Comparison of ENCODE assay signal across 8 mouse cellular contexts in the genomic region with DNA sequence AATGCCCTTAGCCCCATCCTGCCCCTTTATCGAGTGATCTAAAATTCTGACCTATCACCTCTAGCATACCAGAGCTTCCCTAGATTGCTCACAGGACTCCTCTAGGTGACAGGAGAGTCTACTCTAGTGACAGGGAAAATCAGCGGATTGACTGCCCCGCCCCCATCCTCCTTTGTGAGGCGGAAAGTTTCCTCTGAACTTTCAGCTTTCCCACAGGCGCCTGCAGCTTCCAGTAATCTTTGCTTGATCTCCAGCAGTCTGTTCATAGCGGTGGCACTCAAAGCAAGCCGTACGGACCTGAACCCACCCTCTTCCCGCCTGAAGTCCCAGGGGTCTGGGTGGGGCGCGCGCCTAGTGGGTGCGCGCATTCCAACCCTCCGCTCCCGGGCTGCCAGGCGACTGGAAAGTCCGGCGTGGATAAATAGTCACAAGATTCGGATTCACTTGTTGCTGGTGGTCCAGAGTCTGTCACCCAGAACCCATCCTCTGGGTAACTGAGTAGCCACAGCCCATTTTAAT. TPM values are rescaled to one million over a fixed set of nuclear protein-coding genes. Genes with fewer than 3 reads are reported as not detected.
A peak's percentile ranks its signal among the peaks of the same experiment; 100 is the strongest.
DNase-seq lines count a peak whose midpoint lies in the region; ATAC-seq lines count a peak whose summit lies in the region.

No protein-coding gene starts in this region.

- H3K4me1 ChIP-seq in forebrain, embryonic 14.5 days (ENCODE audit: control insufficient read depth, insufficient read depth, low read length): peaks cover 6% of the 10 kb centered on the region
- peaks cover 7% of the 10 kb centered on the region for H3K4me1 ChIP-seq in limb, embryonic 11.5 days (ENCODE audit: control insufficient read depth, insufficient read depth, low read length)
- peaks cover 26% of the 10 kb centered on the region for H3K4me1 ChIP-seq in midbrain, embryonic 13.5 days (replicated peaks)

- no peaks in the 10 kb centered on the region for H3K27me3 ChIP-seq in forebrain, embryonic 14.5 days (replicated peaks; ENCODE audit: control insufficient read depth, insufficient read depth, low read length)
- H3K27me3 ChIP-seq in limb, embryonic 11.5 days (ENCODE audit: control insufficient read depth, insufficient read depth, low read length): no peaks in the 10 kb centered on the region
- H3K27me3 ChIP-seq in midbrain, embryonic 13.5 days: no peaks in the 10 kb centered on the region

- WGBS in forebrain, embryonic 14.5 days: under 1% methylated on average over 20 of the region's 20 CpGs
- under 1% methylated on average over 20 of the region's 20 CpGs for WGBS in limb, embryonic 11.5 days
- WGBS in midbrain, embryonic 13.5 days: under 1% methylated on average over 20 of the region's 20 CpGs

- ATAC-seq in forebrain, embryonic 14.5 days: peak; percentile 58
- ATAC-seq in limb, embryonic 11.5 days (ENCODE audit: insufficient number of reproducible peaks, low FRiP score, low TSS enrichment, low read depth): no peak
- peak; percentile 67 for ATAC-seq in midbrain, embryonic 13.5 days

- H3K4me3 ChIP-seq in forebrain, embryonic 14.5 days (ENCODE audit: low read depth, low read length): peak overlapping the region; percentile 35
- H3K4me3 ChIP-seq in limb, embryonic 11.5 days (ENCODE audit: low read depth, low read length): peak overlapping the region; percentile 31
- peak overlapping the region; percentile 40 for H3K4me3 ChIP-seq in midbrain, embryonic 13.5 days (replicated peaks)

- H3K9ac ChIP-seq in forebrain, embryonic 14.5 days (ENCODE audit: low read length): peak overlapping the region; percentile 54
- H3K9ac ChIP-seq in limb, embryonic 11.5 days (ENCODE audit: low read length): peak overlapping the region; percentile 28
- H3K9ac ChIP-seq in midbrain, embryonic 13.5 days (replicated peaks): 0 out of 2 replicates have a peak overlapping the region, but pooled peaks have one; percentile 40

- H3K9me3 ChIP-seq in forebrain, embryonic 14.5 days (replicated peaks; ENCODE audit: control insufficient read depth, low read length): no peaks in the 10 kb centered on the region
- no peaks in the 10 kb centered on the region for H3K9me3 ChIP-seq in limb, embryonic 11.5 days (ENCODE audit: control insufficient read depth, low read length)
- H3K9me3 ChIP-seq in midbrain, embryonic 13.5 days: no peaks in the 10 kb centered on the region

- peak overlapping the region; percentile 50; the same call in 1 of the 2 replicates for H3K27ac ChIP-seq in forebrain, embryonic 14.5 days (ENCODE audit: low read depth, low read length)
- peak overlapping the region; percentile 67 for H3K27ac ChIP-seq in limb, embryonic 11.5 days (replicated peaks; ENCODE audit: low read depth, low read length)
- peak overlapping the region; percentile 16; the same call in 1 of the 2 replicates for H3K27ac ChIP-seq in midbrain, embryonic 13.5 days

- H3K36me3 ChIP-seq in forebrain, embryonic 14.5 days (ENCODE audit: control insufficient read depth, insufficient read depth, low read length): peaks cover 6% of the 10 kb centered on the region; the same call in 1 of the 2 replicates
- peaks cover 6% of the 10 kb centered on the region; the same call in 1 of the 2 replicates for H3K36me3 ChIP-seq in limb, embryonic 11.5 days (ENCODE audit: control insufficient read depth, insufficient read depth, low read length)
- no peaks in the 10 kb centered on the region for H3K36me3 ChIP-seq in midbrain, embryonic 13.5 days

- DNase-seq in ES-CJ7 (ENCODE audit: low read depth, low spot score): peak; percentile 88
- peak; percentile 83 to 95 for DNase-seq in adrenal gland, adult (ENCODE audit: inconsistent age in 2 of 2, low spot score in 1 of 2)
- peak; percentile 78 for DNase-seq in forebrain, embryonic 14.5 days (ENCODE audit: low spot score)
- peak; percentile 91 for DNase-seq in heart, postnatal 4 days
- DNase-seq in limb, embryonic 11.5 days (ENCODE audit: low spot score): peak; percentile 90
- DNase-seq in urinary bladder, postnatal 14 days (ENCODE audit: low spot score): peak; percentile 81
- DNase-seq in left cerebral cortex, adult 9 months (ENCODE audit: low spot score in 2 of 2): no peak

- H3K4me2 ChIP-seq in forebrain, embryonic 14.5 days (ENCODE audit: low read length): peak overlapping the region; percentile 55
- H3K4me2 ChIP-seq in limb, embryonic 11.5 days (ENCODE audit: low read depth, severe bottlenecking): peak overlapping the region; percentile 37
- peak overlapping the region; percentile 59 for H3K4me2 ChIP-seq in midbrain, embryonic 13.5 days (replicated peaks)

RNA-seq across cellular contexts. Expression of gene Lamb2, which starts 0.8 kb away (rescaled TPM):
- polyA plus RNA-seq in forebrain, embryonic 14.5 days (2014; fragmentation: Nextera tagmentation; extraction: Ambion mirVana): 12.0 and 17.2 TPM in 2 replicates
- 100 to 1,000 TPM; 217 to 229 TPM for total RNA-seq in heart, postnatal 4 days (2021)
- 18.0 and 18.9 TPM in 2 replicates for polyA plus RNA-seq in limb, embryonic 11.5 days (2014; fragmentation: Nextera tagmentation; extraction: Ambion mirVana)
- 20.0 and 24.1 TPM in 2 replicates for polyA plus RNA-seq in midbrain, embryonic 13.5 days (2015; fragmentation: Nextera tagmentation; extraction: Ambion mirVana)

RNA-seq across cellular contexts. Expression of gene Usp19, which starts 11.7 kb away (rescaled TPM):
- 48.0 and 64.1 TPM in 2 replicates for polyA plus RNA-seq in forebrain, embryonic 14.5 days (2014; fragmentation: Nextera tagmentation; extraction: Ambion mirVana)
- total RNA-seq in heart, postnatal 4 days (2021): 100 to 1,000 TPM; 108 to 109 TPM
- 73.6 and 81.7 TPM in 2 replicates for polyA plus RNA-seq in limb, embryonic 11.5 days (2014; fragmentation: Nextera tagmentation; extraction: Ambion mirVana)
- 75.9 and 91.9 TPM in 2 replicates for polyA plus RNA-seq in midbrain, embryonic 13.5 days (2015; fragmentation: Nextera tagmentation; extraction: Ambion mirVana)

RNA-seq across cellular contexts. Expression of gene Klhdc8b, which starts 17.3 kb away (rescaled TPM):
- 47.9 and 52.6 TPM in 2 replicates for polyA plus RNA-seq in forebrain, embryonic 14.5 days (2014; fragmentation: Nextera tagmentation; extraction: Ambion mirVana)
- total RNA-seq in heart, postnatal 4 days (2021): 10 to 100 TPM; 43.9 to 45.6 TPM
- polyA plus RNA-seq in limb, embryonic 11.5 days (2014; fragmentation: Nextera tagmentation; extraction: Ambion mirVana): 13.6 and 17.2 TPM in 2 replicates
- 75.7 and 84.8 TPM in 2 replicates for polyA plus RNA-seq in midbrain, embryonic 13.5 days (2015; fragmentation: Nextera tagmentation; extraction: Ambion mirVana)

RNA-seq across cellular contexts. Expression of gene Ccdc71, which starts 18.4 kb away (rescaled TPM):
- polyA plus RNA-seq in forebrain, embryonic 14.5 days (2014; fragmentation: Nextera tagmentation; extraction: Ambion mirVana): 45.2 and 49.6 TPM in 2 replicates
- total RNA-seq in heart, postnatal 4 days (2021): 10 to 100 TPM; 27.0 to 28.4 TPM
- polyA plus RNA-seq in limb, embryonic 11.5 days (2014; fragmentation: Nextera tagmentation; extraction: Ambion mirVana): 46.0 and 55.5 TPM in 2 replicates
- 59.7 and 63.5 TPM in 2 replicates for polyA plus RNA-seq in midbrain, embryonic 13.5 days (2015; fragmentation: Nextera tagmentation; extraction: Ambion mirVana)

RNA-seq across cellular contexts. Expression of gene Qars, which starts 28.8 kb away (rescaled TPM):
- 71.5 and 87.7 TPM in 2 replicates for polyA plus RNA-seq in forebrain, embryonic 14.5 days (2014; fragmentation: Nextera tagmentation; extraction: Ambion mirVana)
- 10 to 100 TPM; 75.7 to 83.6 TPM for total RNA-seq in heart, postnatal 4 days (2021)
- polyA plus RNA-seq in limb, embryonic 11.5 days (2014; fragmentation: Nextera tagmentation; extraction: Ambion mirVana): 126 and 138 TPM in 2 replicates
- 70.2 and 70.5 TPM in 2 replicates for polyA plus RNA-seq in midbrain, embryonic 13.5 days (2015; fragmentation: Nextera tagmentation; extraction: Ambion mirVana)

Comparison
In these comparisons a context has a peak if more than half of its experiments do, and no peak if none do; other contexts are left out.
1. DNase-seq: peak in ES-CJ7 (single experiment), adrenal gland, adult (2 of 2), forebrain, embryonic 14.5 days (single experiment), heart, postnatal 4 days (single experiment), limb, embryonic 11.5 days (single experiment) and urinary bladder, postnatal 14 days (single experiment); none in left cerebral cortex, adult 9 months (0 of 2).
2. H3K27ac ChIP-seq: peak in every context shown above with its lines; median percentile 67 in limb, embryonic 11.5 days; 50 in forebrain, embryonic 14.5 days; 16 in midbrain, embryonic 13.5 days.
3. Peak in every context shown above with its lines, with median percentiles within 50 percentile points of each other: H3K4me2 ChIP-seq, H3K4me3 ChIP-seq and H3K9ac ChIP-seq.